Mouse (Mus musculus): Measurements from ENCODE around the gene Capg.

GRCm38 (mm10) chr6:72588307-72588706, 44.1 kb downstream of the Capg start:
- TF ChIP-seq POLR2A (IDR thresholded peaks at IDR 0.05; ENCODE audit: borderline replicate concordance, insufficient read depth, low read length) (no peak), CTCF (IDR thresholded peaks at IDR 0.05; ENCODE audit: borderline replicate concordance, insufficient read depth, low read depth, low read length) (no peak)
